Mouse (Mus musculus) hindbrain, embryonic 14.5 days (tissue): Measurements from ENCODE around the gene Pabpc1l. TPM values are rescaled to one million over a fixed set of nuclear protein-coding genes. Genes with fewer than 3 reads are reported as not detected.
A peak's percentile ranks its signal among the peaks of the same experiment; 100 is the strongest.

Source experiments
- ATAC-seq: fragments of 200-750 bp; cut with Nextera tagmentation; 2 replicates; pipeline ENCODE4 v1.8.0; 2017; ENCODE audit warnings: moderate number of reproducible peaks, mild to moderate bottlenecking, moderate TSS enrichment, moderate library complexity; ENCODE audit not compliant: low FRiP score
- DNase-seq: peaks from one replicate; pipeline ENCODE4 v3.0.0-alpha.2; 2015; ENCODE audit warnings: low spot score
- H3K27ac ChIP-seq: fragments of 300-500 bp; sonication (generic); 2 replicates; pipeline ENCODE4 v1.5.1; 2014; ENCODE audit warnings: mild to moderate bottlenecking, moderate library complexity
- H3K27me3 ChIP-seq: fragments of 300-500 bp; sonication (generic); 2 replicates; pipeline ENCODE4 v1.6.1; 2014; ENCODE audit warnings: mild to moderate bottlenecking, low read length, mixed read lengths; ENCODE audit not compliant: control insufficient read depth, insufficient read depth
- H3K36me3 ChIP-seq: fragments of 300-500 bp; sonication (generic); replicated peaks from 2 replicates; pipeline ENCODE4 v1.6.1; 2014; ENCODE audit not compliant: control insufficient read depth, insufficient read depth
- H3K4me1 ChIP-seq: fragments of 300-500 bp; sonication (generic); replicated peaks from 2 replicates; pipeline ENCODE4 v1.6.1; 2014; ENCODE audit warnings: antibody characterized with exemption, low read length, mixed read lengths; ENCODE audit not compliant: control insufficient read depth, insufficient read depth
- H3K4me2 ChIP-seq: fragments of 300-500 bp; sonication (generic); replicated peaks from 2 replicates; pipeline ENCODE4 v1.6.1; 2014; ENCODE audit warnings: mild to moderate bottlenecking, moderate library complexity
- H3K4me3 ChIP-seq: fragments of 300-500 bp; sonication (generic); replicated peaks from 2 replicates; pipeline ENCODE4 v1.5.1; 2014; ENCODE audit warnings: mild to moderate bottlenecking, low read length
- H3K9ac ChIP-seq: fragments of 300-500 bp; sonication (generic); 2 replicates; pipeline ENCODE4 v1.6.1; 2014
- H3K9me3 ChIP-seq: fragments of 300-500 bp; sonication (generic); 2 replicates; pipeline ENCODE4 v1.6.1; 2016; ENCODE audit warnings: low read length; ENCODE audit not compliant: control insufficient read depth
- WGBS: fragments of 180-500 bp; shearing (Covaris S2); extraction: QIAGEN DNeasy Blood & Tissue Kit; methylation state at CpG from one replicate; pipeline ENCODE4 v1.1.7; 2014; 5-methylcytosine and 5-hydroxymethylcytosine counted together
- polyA plus RNA-seq: library from polyadenylated mRNA; unstranded; fragments of >200 nt; fragmentation: Nextera tagmentation; extraction: Ambion mirVana; gene quantifications from 2 replicates; pipeline ENCODE4 v1.2.1, GENCODE M21; 2014

Pabpc1l gene
- polyA plus RNA-seq = 1.6 and 2.2 TPM in 2 replicates

DNA sequence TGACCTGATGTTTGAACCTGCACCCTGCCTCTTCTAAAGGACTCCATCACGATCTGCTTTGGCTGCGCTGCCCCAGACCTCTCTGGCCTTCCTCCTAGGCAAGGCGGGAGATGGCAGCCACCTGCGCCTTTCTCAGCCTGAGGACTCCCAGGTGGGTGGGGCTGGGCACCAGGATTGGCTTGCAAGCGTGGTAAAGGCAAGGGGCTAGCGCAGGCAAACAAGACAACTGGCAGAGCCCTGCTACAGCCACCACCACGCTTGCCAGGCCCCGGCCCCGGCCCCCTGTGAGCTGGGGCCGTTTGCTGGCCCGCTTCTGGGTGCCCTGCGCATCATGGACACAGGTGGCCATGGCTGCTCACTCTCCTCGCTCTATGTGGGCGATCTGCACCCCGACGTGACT lies at the start of gene Pabpc1l:
TSS of gene Pabpc1l (plus strand) at position 301 of the 400 bp plus-strand sequence.
- 86% methylated on average over 16 of the region's 16 CpGs for WGBS
- no peaks in the 10 kb centered on the region for H3K27me3 ChIP-seq
- H3K36me3 ChIP-seq = 0 out of 2 replicates have a peak, but pooled peaks cover 2% of the 10 kb centered on the region
- no peaks in the 10 kb centered on the region for H3K4me1 ChIP-seq
- DNase-seq = no peak
- H3K4me2 ChIP-seq = no peak within 1 kb of the TSS
- no peak within 1 kb of the TSS for H3K27ac ChIP-seq
- no peaks in the 10 kb centered on the region for H3K9me3 ChIP-seq
- no peak for ATAC-seq
- no peak within 1 kb of the TSS for H3K9ac ChIP-seq
- H3K4me3 ChIP-seq = no peak within 1 kb of the TSS

DNA sequence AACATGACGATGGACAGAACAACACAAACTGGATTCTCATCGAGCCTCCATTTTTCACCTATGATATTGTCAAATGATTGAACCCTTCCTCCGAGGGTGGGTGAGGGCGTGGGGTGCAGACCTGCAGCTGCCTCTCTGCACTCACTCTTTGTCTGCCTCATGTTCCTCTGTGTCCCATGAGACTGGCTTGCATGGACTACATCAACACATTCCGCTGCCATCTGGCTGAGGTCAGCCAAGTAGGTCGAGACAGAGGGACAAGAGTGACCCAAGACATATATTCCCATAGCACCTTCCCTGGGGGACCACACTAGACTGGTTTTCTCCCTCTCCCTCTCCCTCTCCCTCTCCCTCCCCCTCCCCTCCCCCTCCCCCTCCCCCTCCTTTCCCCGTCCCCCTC lies 48.8 kb upstream of the Pabpc1l start:
- H3K4me3 ChIP-seq = no peak overlapping the region
- H3K9ac ChIP-seq = no peak overlapping the region
- no peak overlapping the region for H3K27ac ChIP-seq
- DNase-seq = no peak
- no peaks in the 10 kb centered on the region for H3K4me1 ChIP-seq
- H3K9me3 ChIP-seq = 0 out of 2 replicates have a peak, but pooled peaks cover 7% of the 10 kb centered on the region
- no peaks in the 10 kb centered on the region for H3K27me3 ChIP-seq
- no peak for ATAC-seq
- WGBS = 81% methylated on average over 6 of the region's 7 CpGs
- H3K36me3 ChIP-seq = no peaks in the 10 kb centered on the region
- no peak overlapping the region for H3K4me2 ChIP-seq

DNA sequence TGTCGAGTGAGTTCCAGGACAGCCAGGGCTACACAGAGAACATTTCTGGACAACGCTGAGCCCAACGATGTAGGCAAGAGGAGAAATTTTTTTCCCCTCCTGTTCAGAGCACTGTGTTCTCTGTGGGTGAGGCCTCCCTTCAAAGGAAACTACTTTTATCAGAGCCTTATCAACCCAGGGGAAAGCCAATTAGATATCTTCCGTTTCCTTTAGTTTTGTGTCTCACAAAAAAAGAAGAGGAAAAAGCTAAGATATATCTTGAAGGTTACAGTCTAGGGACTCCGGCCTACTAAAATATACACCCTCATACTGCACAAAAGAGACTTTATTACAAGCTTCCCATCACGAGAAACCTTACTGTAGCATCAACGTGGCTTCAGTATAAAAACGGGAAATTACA lies 38.0 kb upstream of the Pabpc1l start:
- Histone ChIP-seq H3K36me3 (no peaks in the 10 kb centered on the region), H3K4me2 (no peak overlapping the region), H3K4me1 (no peaks in the 10 kb centered on the region), H3K9ac (no peak overlapping the region), H3K27me3 (no peaks in the 10 kb centered on the region), H3K4me3 (no peak overlapping the region), H3K9me3 (no peaks in the 10 kb centered on the region), H3K27ac (no peak overlapping the region)
- no peak for DNase-seq
- WGBS = 85% methylated on average over 8 of the region's 8 CpGs
- no peak for ATAC-seq

DNA sequence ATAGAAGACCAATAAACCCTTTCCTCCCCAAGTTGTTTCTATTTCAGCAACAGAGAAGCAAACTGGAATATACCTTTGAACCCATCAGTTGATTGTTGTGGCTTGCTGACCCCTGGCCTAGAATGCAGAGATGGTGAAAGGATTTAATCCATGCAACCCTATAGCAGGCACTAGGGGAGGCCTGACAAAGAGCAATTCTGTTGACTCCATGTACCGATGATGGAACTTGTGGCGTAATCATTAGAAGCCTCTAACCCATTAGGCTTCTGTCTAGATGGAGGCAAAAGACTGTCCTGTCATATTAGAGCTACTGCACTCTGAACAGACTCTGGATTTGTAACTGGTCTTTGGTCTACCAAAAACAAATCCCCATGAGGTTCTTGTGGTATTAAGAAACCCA lies 32.4 kb upstream of the Pabpc1l start:
- no peak overlapping the region for H3K27ac ChIP-seq
- WGBS = 97% methylated on average over 2 of the region's 2 CpGs
- peaks cover 6% of the 10 kb centered on the region for H3K36me3 ChIP-seq
- H3K4me1 ChIP-seq = peaks cover 28% of the 10 kb centered on the region
- DNase-seq = no peak
- H3K27me3 ChIP-seq = no peaks in the 10 kb centered on the region
- no peak overlapping the region for H3K4me3 ChIP-seq
- no peak overlapping the region for H3K9ac ChIP-seq
- no peak overlapping the region for H3K4me2 ChIP-seq
- no peak for ATAC-seq
- no peaks in the 10 kb centered on the region for H3K9me3 ChIP-seq

DNA sequence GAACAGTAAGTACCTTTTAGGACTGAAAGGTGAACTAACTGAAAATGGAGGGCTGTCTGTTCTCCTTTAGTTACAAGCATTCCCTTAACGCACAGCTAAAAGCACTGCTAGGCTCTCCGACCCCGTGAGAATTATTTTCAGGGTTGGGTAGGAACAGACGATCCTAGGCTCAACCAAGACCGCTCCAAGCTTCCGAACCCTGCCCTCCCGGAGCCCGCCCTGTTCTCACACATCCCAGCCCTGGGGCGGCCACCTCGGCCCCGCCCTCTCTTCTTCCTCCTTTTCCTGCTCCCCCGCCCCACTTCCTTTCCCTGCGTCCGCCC lies 30.6 kb upstream of the Pabpc1l start, which contains the start of gene Ywhab:
TSS of gene Ywhab (plus strand) at position 307 of the 323 bp plus-strand sequence.
- H3K4me3 ChIP-seq = peak within 1 kb of the TSS; percentile 87
- peaks cover 12% of the 10 kb centered on the region for H3K36me3 ChIP-seq
- peak within 1 kb of the TSS; percentile 88 for H3K9ac ChIP-seq
- peak within 1 kb of the TSS; percentile 80 for H3K4me2 ChIP-seq
- H3K27me3 ChIP-seq = no peaks in the 10 kb centered on the region
- no peaks in the 10 kb centered on the region for H3K9me3 ChIP-seq
- under 1% methylated on average over 14 of the region's 14 CpGs for WGBS
- peaks cover 32% of the 10 kb centered on the region for H3K4me1 ChIP-seq
- peak within 1 kb of the TSS; percentile 92 for H3K27ac ChIP-seq
- no peak for DNase-seq
- no peak for ATAC-seq

DNA sequence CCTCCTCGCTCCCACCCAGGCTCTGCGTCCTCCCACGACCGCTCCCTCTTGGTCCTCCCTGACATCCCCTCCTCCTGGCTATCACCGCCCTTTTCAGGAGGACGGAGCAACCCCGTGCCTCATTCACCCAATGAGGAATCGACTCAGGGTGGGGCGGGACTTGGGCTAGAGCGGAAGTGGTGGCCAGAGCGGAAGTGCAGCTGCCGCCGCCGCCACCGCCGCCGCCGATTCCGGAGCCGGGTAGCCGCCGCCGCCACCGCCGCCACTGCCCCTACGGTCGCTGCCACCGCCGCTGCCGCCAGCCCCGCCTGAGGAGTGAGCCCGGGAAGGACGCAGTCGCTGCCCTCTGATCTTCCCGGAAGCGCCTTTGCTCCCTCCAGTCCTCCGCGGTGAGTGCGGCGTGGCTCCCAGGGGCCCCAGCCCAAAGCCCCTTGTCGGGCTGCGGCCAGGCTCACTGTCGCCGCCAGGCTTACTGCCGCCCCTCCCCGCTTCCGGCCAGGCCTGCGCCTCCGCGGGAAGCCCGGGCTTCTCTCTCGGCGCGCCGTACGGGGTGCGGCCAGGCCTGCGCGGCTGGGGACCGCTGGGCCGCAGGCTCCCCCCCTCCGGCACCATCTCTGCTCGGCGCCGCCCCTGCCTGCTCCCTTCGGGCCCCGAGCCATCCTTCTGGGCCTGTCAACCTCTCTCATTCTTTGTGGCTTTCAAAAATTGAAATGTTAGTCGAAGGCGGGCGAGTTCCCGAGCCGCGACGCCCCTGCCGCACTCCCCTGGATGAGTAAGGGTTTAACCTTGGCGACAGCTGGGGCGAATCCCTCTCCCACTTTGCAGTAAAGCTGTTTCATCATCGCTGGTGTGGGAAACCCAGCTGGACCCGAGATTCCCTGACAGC lies 30.0 kb upstream of the Pabpc1l start:
- DNase-seq (peak; percentile 91), ATAC-seq (peak; percentile 100)
- H3K9me3 ChIP-seq = no peaks in the 10 kb centered on the region
- H3K36me3 ChIP-seq = peaks cover 12% of the 10 kb centered on the region
- H3K27ac ChIP-seq = peak overlapping the region; percentile 92
- H3K4me1 ChIP-seq = peaks cover 32% of the 10 kb centered on the region
- H3K4me3 ChIP-seq = peak overlapping the region; percentile 87
- H3K4me2 ChIP-seq = peak overlapping the region; percentile 80
- peak overlapping the region; percentile 88 for H3K9ac ChIP-seq
- under 1% methylated on average over 77 of the region's 79 CpGs for WGBS
- no peaks in the 10 kb centered on the region for H3K27me3 ChIP-seq

DNA sequence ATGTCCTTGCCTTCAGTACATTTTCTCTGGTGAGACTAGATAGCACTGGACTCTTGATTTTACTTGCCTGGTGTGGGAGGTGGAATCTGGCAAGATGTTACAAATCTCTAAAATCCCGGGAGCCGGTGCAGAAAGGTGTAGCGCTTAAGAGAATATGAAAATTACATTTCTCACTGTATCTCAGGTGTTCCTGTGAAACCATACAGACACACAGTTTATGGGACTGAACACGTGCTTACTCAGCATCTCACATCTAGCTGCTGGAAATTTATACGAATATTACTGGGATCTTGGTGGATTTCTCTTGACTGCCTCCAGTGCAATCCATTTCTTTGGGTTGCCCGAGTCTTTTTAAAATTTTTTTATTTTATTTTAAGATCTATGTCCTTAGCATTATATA lies 29.0 kb upstream of the Pabpc1l start:
- no peak for ATAC-seq
- Histone ChIP-seq H3K4me3 (peak overlapping the region; percentile 87), H3K27ac (no peak overlapping the region), H3K4me2 (peak overlapping the region; percentile 80), H3K9me3 (no peaks in the 10 kb centered on the region), H3K36me3 (peaks cover 12% of the 10 kb centered on the region), H3K4me1 (peaks cover 32% of the 10 kb centered on the region), H3K9ac (peak overlapping the region; percentile 88), H3K27me3 (no peaks in the 10 kb centered on the region)
- DNase-seq = no peak
- 83% methylated on average over 6 of the region's 6 CpGs for WGBS

DNA sequence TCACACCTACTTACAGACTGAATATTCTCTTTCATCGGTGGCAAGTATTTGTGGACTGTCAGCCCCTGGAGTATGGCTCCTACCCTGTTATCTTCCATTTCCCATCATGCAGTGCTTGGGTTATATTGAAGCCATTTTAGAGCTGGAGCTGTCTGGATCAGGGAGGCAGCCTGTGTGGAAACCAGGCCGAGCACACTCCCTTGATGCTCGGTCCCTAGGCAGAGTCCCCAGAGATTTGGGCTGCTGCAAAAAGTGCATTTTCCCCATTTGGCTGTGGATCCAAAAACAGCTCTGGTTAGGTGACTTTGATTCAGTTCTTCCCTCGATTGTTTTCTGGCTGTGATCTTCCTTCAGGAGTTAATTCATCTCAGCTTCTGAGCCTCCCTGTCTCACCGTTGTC lies 28.4 kb upstream of the Pabpc1l start:
- ATAC-seq = no peak
- WGBS = 71% methylated on average over 5 of the region's 5 CpGs

DNA sequence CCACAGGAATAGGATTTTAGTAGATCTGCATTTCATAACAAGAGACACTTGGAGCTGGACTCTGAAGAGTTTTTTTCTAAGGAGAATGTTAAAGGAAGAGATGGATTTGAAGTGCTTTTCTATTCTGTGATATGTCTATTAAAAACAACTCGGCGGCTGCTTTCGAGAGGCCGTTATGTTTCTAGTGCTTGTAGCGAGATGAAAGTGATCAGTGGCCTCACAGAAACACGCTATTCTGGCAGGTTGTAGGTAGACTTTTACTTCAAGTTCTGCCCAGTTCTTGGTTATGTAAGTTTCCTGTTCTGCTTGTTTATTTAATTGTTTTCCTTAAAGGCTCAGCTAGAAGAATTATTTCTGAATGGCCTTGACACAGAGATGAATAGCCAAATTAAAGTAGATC lies 26.3 kb upstream of the Pabpc1l start:
- H3K27me3 ChIP-seq = no peaks in the 10 kb centered on the region
- H3K9me3 ChIP-seq = no peaks in the 10 kb centered on the region
- no peak overlapping the region for H3K9ac ChIP-seq
- peaks cover 28% of the 10 kb centered on the region for H3K4me1 ChIP-seq
- no peak overlapping the region for H3K4me3 ChIP-seq
- peaks cover 12% of the 10 kb centered on the region for H3K36me3 ChIP-seq
- 93% methylated on average over 6 of the region's 6 CpGs for WGBS
- ATAC-seq (no peak), DNase-seq (no peak)
- H3K27ac ChIP-seq = no peak overlapping the region
- no peak overlapping the region for H3K4me2 ChIP-seq

More for the DNA sequence above, 28.4 kb upstream of the Pabpc1l start:
- Histone ChIP-seq H3K27me3 (no peaks in the 10 kb centered on the region), H3K4me1 (peaks cover 32% of the 10 kb centered on the region), H3K9me3 (no peaks in the 10 kb centered on the region), H3K4me2 (peak overlapping the region; percentile 80), H3K36me3 (peaks cover 12% of the 10 kb centered on the region), H3K4me3 (no peak overlapping the region), H3K27ac (no peak overlapping the region), H3K9ac (peak overlapping the region; percentile 31; the same call in 1 of the 2 replicates)
- DNase-seq = no peak
